Mouse (Mus musculus): ENCODE measurements around the gene Spem1. TPM values are rescaled to one million over a fixed set of nuclear protein-coding genes. Genes with fewer than 3 reads are reported as not detected.

Gene Spem1
- total and polyA plus RNA-seq, 2 experiments from 2014 or later: 0.20 to 0.93 TPM

DNA sequence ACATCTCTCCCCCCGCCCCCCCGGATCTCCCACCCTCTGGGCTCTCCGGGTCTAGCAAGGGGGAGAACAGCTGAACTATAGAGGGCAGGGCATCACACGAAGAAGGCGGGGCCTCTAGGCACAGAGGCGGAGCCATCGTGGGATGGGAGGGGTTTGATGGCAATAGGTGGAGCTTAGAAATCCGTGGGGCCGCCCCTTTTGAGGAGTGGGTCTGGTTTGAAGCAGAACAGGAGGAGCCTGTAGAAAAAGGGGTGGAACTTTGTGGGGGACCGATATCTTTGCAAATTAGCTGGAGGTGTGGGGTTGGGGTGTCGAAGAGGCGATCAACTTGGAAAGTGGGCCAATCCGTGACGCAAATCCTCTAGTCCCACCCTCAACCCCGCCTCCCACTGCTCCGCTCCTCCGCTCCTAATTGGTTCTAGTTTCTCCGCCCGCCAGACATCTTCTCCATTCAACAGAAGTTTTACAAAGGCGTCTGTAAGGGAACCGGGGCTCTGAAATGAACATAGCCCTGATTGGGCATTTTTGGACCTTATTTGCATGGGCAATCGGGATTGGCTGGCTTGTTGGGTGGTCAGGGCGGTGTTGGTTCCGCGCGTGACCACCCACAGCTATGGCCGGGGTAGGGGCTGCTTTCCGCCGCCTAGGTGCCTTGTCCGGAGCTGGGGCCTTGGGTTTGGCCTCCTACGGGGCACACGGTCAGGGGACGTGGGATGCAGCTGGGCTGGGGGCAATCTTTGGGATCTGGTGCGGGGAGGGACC is 16.2 kb upstream of the Spem1 start, which contains the start of gene Tmem256:
TSS of gene Tmem256 (plus strand) at position 563 of the 762 bp plus-strand sequence.
- Histone ChIP-seq H3K9ac (replicated peaks; ENCODE audit: low read length, poor library complexity, severe bottlenecking) (peak within 1 kb of the TSS; percentile 98), H3K27ac (ENCODE audit: low read depth, low read length) (peak within 1 kb of the TSS; percentile 97), H3K9me3 (ENCODE audit: low read length) (no peaks in the 10 kb centered on the region), H3K4me3 (ENCODE audit: low read depth, low read length) (peak within 1 kb of the TSS; percentile 91), H3K4me2 (ENCODE audit: low read depth, low read length, poor library complexity, severe bottlenecking) (peak within 1 kb of the TSS; percentile 97), H3K27me3 (ENCODE audit: insufficient read depth, low read length) (no peaks in the 10 kb centered on the region), H3K36me3 (ENCODE audit: insufficient read depth, low read length) (peaks cover 4% of the 10 kb centered on the region; the same call in 1 of the 2 replicates), H3K4me1 (ENCODE audit: insufficient read depth, low read length) (peaks cover 11% of the 10 kb centered on the region; the same call in 1 of the 2 replicates)
- no peak; the same call in 1 of the 2 replicates for TF ChIP-seq CTCF (IDR thresholded peaks at IDR 0.05)
- WGBS: 1% methylated on average over 34 of the region's 34 CpGs
- ATAC-seq (ENCODE audit: low FRiP score) (peak; percentile 92), DNase-seq (ENCODE audit: low spot score) (peak; percentile 100)

DNA sequence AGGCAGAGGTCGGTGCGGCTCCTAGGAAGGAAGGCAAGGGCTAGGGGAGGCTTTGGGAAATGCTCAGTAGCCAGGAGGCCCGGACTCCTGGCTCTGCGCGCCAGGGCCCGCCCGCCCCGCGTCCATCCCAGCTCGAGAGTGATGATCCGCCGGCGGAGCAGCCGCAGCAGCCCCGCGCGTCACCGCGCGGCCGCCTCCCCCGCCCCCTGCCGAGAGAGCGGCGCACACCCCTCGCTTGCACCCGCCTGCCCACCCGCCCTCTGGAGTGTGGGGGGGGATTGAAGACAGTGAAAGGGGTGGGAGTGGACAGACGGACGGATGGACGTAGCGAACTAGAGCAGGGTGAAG is 15.6 kb upstream of the Spem1 start, which contains the start of gene Nlgn2:
TSS of gene Nlgn2 (minus strand) at position 181 of the 348 bp plus-strand sequence.
- Histone ChIP-seq H3K36me3 (ENCODE audit: insufficient read depth, low read length) (peaks cover 8% of the 10 kb centered on the region), H3K9ac (replicated peaks; ENCODE audit: low read length, poor library complexity, severe bottlenecking) (peak within 1 kb of the TSS; percentile 98), H3K4me3 (ENCODE audit: low read depth, low read length) (peak within 1 kb of the TSS; percentile 91), H3K27me3 (ENCODE audit: insufficient read depth, low read length) (no peaks in the 10 kb centered on the region), H3K4me2 (ENCODE audit: low read depth, low read length, poor library complexity, severe bottlenecking) (peak within 1 kb of the TSS; percentile 97), H3K9me3 (ENCODE audit: low read length) (no peaks in the 10 kb centered on the region), H3K4me1 (ENCODE audit: insufficient read depth, low read length) (peaks cover 11% of the 10 kb centered on the region; the same call in 1 of the 2 replicates), H3K27ac (ENCODE audit: low read depth, low read length) (peak within 1 kb of the TSS; percentile 97)
- peak; percentile 85 for ATAC-seq (ENCODE audit: low FRiP score)
- 0% methylated on average over 32 of the region's 32 CpGs for WGBS
- TF ChIP-seq CTCF (IDR thresholded peaks at IDR 0.05): peak; percentile 42; the same call in 1 of the 2 replicates
- no peak for DNase-seq (ENCODE audit: low spot score)

DNA sequence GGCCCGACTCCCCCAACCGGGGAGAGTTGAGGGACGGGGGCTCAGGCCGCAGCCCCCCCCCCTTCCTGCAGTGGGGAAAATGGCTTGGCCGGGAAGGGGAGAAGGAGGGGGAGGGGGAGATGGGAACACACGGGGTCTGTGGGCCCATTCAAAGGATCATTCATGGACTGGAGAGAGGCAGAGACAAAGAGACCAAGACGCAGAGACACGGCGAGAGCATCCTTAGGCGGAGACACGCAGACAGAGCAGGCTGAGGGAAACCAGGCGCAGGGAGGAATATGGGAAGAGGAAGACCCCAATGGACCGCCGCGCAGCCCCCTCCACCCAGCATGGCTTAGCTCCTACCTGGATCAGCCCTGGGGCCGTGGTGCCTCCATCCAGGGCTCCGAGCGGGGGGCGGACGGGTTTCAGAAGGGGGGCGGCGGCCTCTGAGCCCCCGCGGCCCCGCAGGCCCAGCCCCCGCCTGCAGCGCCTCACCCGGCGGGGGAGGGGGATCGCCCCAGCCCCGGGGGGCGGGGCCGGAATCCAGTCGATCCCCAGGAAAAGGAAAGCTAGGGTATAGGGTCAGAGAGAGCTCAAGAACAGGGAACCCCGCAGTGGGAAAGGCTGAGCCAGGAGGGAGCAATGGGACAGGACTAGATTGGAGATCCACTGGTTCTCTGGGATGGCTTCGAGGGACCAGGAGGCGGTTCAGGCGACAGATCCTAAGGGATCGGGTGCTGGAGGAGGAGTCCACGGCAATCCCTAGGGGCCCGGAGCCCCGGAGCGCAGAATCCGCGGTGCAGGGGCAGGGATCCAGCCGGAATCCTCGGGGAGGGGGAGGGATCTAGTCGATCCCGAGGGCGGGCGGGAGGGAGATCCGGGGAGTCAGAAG is 15.0 kb upstream of the Spem1 start:
- DNase-seq (ENCODE audit: low spot score) (peak; percentile 51), ATAC-seq (ENCODE audit: low FRiP score) (no peak)
- under 1% methylated on average over 24 of the region's 52 CpGs for WGBS
- H3K27me3 ChIP-seq (ENCODE audit: insufficient read depth, low read length): no peaks in the 10 kb centered on the region
- peak overlapping the region; percentile 97 for H3K4me2 ChIP-seq (ENCODE audit: low read depth, low read length, poor library complexity, severe bottlenecking)
- H3K4me1 ChIP-seq (ENCODE audit: insufficient read depth, low read length): peaks cover 11% of the 10 kb centered on the region; the same call in 1 of the 2 replicates
- TF ChIP-seq CTCF (IDR thresholded peaks at IDR 0.05): no peak
- H3K9ac ChIP-seq (replicated peaks; ENCODE audit: low read length, poor library complexity, severe bottlenecking): peak overlapping the region; percentile 98
- H3K27ac ChIP-seq (ENCODE audit: low read depth, low read length): peak overlapping the region; percentile 97
- H3K4me3 ChIP-seq (ENCODE audit: low read depth, low read length): peak overlapping the region; percentile 91
- H3K36me3 ChIP-seq (ENCODE audit: insufficient read depth, low read length): peaks cover 14% of the 10 kb centered on the region
- H3K9me3 ChIP-seq (ENCODE audit: low read length): no peaks in the 10 kb centered on the region

DNA sequence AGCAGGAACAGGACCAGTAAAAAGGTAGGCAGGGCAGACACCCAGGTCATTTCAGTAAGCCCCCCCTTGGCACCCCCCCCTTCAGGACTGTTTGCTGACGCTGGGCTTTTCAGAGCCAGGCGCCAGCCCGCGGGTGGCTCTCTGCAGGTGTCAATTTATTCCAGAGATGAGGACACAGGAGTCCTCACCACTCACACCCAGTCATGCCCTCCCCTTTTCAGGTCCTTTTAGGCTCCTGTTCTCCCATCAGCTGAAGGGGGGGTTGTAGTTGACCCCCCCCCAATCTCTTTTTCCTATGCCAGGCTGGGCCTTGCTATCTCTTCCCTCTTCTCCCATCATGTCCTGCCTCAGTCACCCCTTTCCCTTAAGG is 14.0 kb upstream of the Spem1 start:
- no peaks in the 10 kb centered on the region for H3K9me3 ChIP-seq (ENCODE audit: low read length)
- H3K36me3 ChIP-seq (ENCODE audit: insufficient read depth, low read length): peaks cover 14% of the 10 kb centered on the region
- no peak for ATAC-seq (ENCODE audit: low FRiP score)
- TF ChIP-seq CTCF (IDR thresholded peaks at IDR 0.05): no peak
- peak overlapping the region; percentile 97 for H3K4me2 ChIP-seq (ENCODE audit: low read depth, low read length, poor library complexity, severe bottlenecking)
- 4% methylated on average over 3 of the region's 4 CpGs for WGBS
- no peaks in the 10 kb centered on the region for H3K27me3 ChIP-seq (ENCODE audit: insufficient read depth, low read length)
- H3K9ac ChIP-seq (replicated peaks; ENCODE audit: low read length, poor library complexity, severe bottlenecking): peak overlapping the region; percentile 98
- H3K27ac ChIP-seq (ENCODE audit: low read depth, low read length): peak overlapping the region; percentile 97
- peak overlapping the region; percentile 91 for H3K4me3 ChIP-seq (ENCODE audit: low read depth, low read length)
- peaks cover 11% of the 10 kb centered on the region; the same call in 1 of the 2 replicates for H3K4me1 ChIP-seq (ENCODE audit: insufficient read depth, low read length)
- no peak for DNase-seq (ENCODE audit: low spot score)

DNA sequence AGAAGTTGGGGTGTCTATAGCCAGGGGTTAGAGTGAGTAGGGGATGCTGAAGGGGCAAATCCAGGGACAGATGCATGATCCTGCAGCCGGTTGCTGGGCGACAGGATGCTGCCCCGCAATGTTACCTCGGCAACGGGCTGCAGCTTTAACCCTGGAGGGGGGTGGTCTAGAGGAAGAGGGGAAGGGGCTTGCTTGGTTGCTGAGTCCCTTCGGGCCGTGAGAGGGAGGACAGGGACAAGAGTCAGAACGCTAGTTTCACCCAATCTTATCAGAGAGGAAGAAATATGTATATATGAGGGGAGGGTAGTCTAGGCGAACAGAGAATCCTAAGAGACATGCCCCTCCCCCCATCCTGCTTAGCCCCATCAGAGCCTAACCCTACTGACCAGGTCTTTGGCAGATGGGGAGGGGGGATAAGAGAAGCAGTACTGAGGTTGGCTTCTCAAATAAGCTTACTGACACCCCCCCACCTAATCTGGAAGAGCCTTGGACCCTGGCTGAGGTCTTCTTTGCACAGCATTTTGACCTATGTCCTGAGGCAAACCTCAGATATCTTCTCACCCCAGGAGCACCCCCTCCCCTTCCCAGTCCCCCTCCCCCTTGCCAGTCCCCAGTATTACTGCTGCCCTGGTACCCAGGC is 13.5 kb upstream of the Spem1 start:
- peaks cover 11% of the 10 kb centered on the region; the same call in 1 of the 2 replicates for H3K4me1 ChIP-seq (ENCODE audit: insufficient read depth, low read length)
- peaks cover 14% of the 10 kb centered on the region for H3K36me3 ChIP-seq (ENCODE audit: insufficient read depth, low read length)
- no peaks in the 10 kb centered on the region for H3K9me3 ChIP-seq (ENCODE audit: low read length)
- no peak for ATAC-seq (ENCODE audit: low FRiP score)
- TF ChIP-seq CTCF (IDR thresholded peaks at IDR 0.05): no peak
- H3K4me3 ChIP-seq (ENCODE audit: low read depth, low read length): peak overlapping the region; percentile 91
- peak overlapping the region; percentile 97 for H3K27ac ChIP-seq (ENCODE audit: low read depth, low read length)
- WGBS: 2% methylated on average over 9 of the region's 9 CpGs
- H3K27me3 ChIP-seq (ENCODE audit: insufficient read depth, low read length): no peaks in the 10 kb centered on the region
- peak overlapping the region; percentile 97 for H3K4me2 ChIP-seq (ENCODE audit: low read depth, low read length, poor library complexity, severe bottlenecking)
- no peak for DNase-seq (ENCODE audit: low spot score)
- H3K9ac ChIP-seq (replicated peaks; ENCODE audit: low read length, poor library complexity, severe bottlenecking): peak overlapping the region; percentile 98

Measured in midbrain, postnatal 0 days (tissue).